Mouse (Mus musculus) hindbrain, embryonic 15.5 days (tissue): ENCODE results near the gene Rad51b. TPM values are rescaled to one million over a fixed set of nuclear protein-coding genes. Genes with fewer than 3 reads are reported as not detected.
A peak's percentile ranks its signal among the peaks of the same experiment; 100 is the strongest.

Experiments used
- ATAC-seq: fragments of 200-750 bp; cut with Nextera tagmentation; 2 replicates; pipeline ENCODE4 v1.8.0; 2017; ENCODE audit warnings: low read depth, moderate number of reproducible peaks, moderate TSS enrichment; ENCODE audit not compliant: low FRiP score
- H3K27ac ChIP-seq: fragments of 300-500 bp; sonication (generic); replicated peaks from 2 replicates; pipeline ENCODE4 v1.5.1; 2015; ENCODE audit warnings: mild to moderate bottlenecking, inconsistent platforms
- H3K27me3 ChIP-seq: fragments of 300-500 bp; sonication (generic); 2 replicates; pipeline ENCODE4 v1.6.1; 2015; ENCODE audit warnings: control low read depth, inconsistent platforms
- H3K36me3 ChIP-seq: fragments of 300-500 bp; sonication (generic); 2 replicates; pipeline ENCODE4 v1.6.1; 2015; ENCODE audit warnings: control low read depth, inconsistent platforms
- H3K4me1 ChIP-seq: fragments of 300-500 bp; sonication (generic); replicated peaks from 2 replicates; pipeline ENCODE4 v1.6.1; 2015; ENCODE audit warnings: control low read depth, inconsistent platforms
- H3K4me2 ChIP-seq: fragments of 300-500 bp; sonication (generic); 2 replicates; pipeline ENCODE4 v1.6.1; 2015; ENCODE audit warnings: moderate library complexity, mild to moderate bottlenecking, inconsistent platforms
- H3K4me3 ChIP-seq: fragments of 300-500 bp; sonication (generic); 2 replicates; pipeline ENCODE4 v1.5.1; 2015; ENCODE audit warnings: mild to moderate bottlenecking, inconsistent platforms
- H3K9ac ChIP-seq: fragments of 300-500 bp; sonication (generic); 2 replicates; pipeline ENCODE4 v1.6.1; 2015; ENCODE audit warnings: inconsistent platforms
- H3K9me3 ChIP-seq: fragments of 300-500 bp; sonication (generic); 2 replicates; pipeline ENCODE4 v1.6.1; 2016; ENCODE audit warnings: control low read depth, inconsistent platforms
- WGBS: fragments of 180-500 bp; shearing (Covaris S2); methylation state at CpG from one replicate; pipeline ENCODE4 v1.1.7; 2015; 5-methylcytosine and 5-hydroxymethylcytosine counted together
- polyA plus RNA-seq: library from polyadenylated mRNA; unstranded; fragments of >200 nt; fragmentation: Nextera tagmentation; extraction: Ambion mirVana; gene quantifications from 2 replicates; pipeline ENCODE4 v1.2.1, GENCODE M21; 2015

Gene Rad51b
- polyA plus RNA-seq, 1 experiment from 2014 or later = 1.7 TPM

DNA sequence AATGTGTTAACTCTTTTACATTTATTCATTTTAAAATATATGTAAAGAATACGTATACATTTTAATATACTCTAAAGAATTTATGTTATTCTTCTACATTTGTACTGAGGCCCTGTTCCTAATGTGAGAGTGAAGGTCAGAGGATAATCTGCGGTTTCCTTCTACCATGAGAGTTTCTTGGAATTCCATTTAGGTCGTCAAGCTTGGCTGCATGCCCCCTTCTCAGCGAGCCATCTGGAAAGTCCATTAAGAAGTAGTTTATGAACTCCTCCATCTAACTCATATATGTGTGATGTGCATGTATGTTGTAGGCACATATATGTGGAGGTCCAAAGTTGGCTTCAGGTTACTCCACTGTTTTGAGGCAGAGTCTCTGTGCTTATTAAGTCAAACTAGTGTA lies 188.4 kb downstream of the Rad51b start:
- Histone ChIP-seq H3K27me3 (no peaks in the 10 kb centered on the region), H3K4me3 (no peak overlapping the region), H3K9me3 (no peaks in the 10 kb centered on the region), H3K27ac (no peak overlapping the region), H3K9ac (no peak overlapping the region), H3K36me3 (no peaks in the 10 kb centered on the region), H3K4me2 (no peak overlapping the region), H3K4me1 (no peaks in the 10 kb centered on the region)
- ATAC-seq = no peak
- WGBS = 85% methylated on average over 4 of the region's 4 CpGs

DNA sequence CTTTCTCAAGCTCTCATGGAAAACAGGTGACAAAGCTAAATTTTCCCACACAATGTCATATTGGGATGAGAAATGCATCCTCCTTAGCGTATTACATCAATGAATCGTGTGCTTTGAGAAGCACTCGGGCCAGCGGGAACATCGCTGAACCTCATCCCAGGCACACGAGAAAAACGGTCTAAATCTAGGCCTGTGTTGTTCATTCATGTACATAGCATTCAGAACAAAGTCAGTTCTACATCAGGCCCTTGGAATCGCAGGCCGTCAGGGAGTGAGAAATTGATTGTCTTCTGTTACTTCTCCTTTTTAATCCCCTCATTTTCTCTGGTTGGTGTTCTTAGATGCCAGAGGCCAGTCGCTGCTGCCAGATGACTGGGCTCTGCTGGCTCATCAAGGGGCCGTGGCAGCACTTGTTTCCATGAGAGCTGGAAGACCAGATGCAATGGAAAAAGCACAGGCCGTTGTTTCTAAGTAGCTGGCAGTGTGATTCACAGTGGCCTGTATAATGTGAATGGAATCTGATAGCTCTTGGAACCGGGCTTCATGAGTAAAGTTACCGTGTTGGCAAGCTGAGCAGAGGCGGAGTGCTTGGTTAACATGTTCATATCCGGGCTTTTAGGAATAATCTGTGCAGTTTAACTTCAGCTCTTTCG lies 191.6 kb downstream of the Rad51b start:
- no peak for ATAC-seq
- H3K4me3 ChIP-seq = no peak overlapping the region
- H3K9me3 ChIP-seq = no peaks in the 10 kb centered on the region
- H3K9ac ChIP-seq = no peak overlapping the region
- H3K4me1 ChIP-seq = no peaks in the 10 kb centered on the region
- WGBS = 72% methylated on average over 17 of the region's 17 CpGs
- no peak overlapping the region for H3K4me2 ChIP-seq
- H3K36me3 ChIP-seq = no peaks in the 10 kb centered on the region
- H3K27me3 ChIP-seq = no peaks in the 10 kb centered on the region
- H3K27ac ChIP-seq = peak overlapping the region; percentile 41

DNA sequence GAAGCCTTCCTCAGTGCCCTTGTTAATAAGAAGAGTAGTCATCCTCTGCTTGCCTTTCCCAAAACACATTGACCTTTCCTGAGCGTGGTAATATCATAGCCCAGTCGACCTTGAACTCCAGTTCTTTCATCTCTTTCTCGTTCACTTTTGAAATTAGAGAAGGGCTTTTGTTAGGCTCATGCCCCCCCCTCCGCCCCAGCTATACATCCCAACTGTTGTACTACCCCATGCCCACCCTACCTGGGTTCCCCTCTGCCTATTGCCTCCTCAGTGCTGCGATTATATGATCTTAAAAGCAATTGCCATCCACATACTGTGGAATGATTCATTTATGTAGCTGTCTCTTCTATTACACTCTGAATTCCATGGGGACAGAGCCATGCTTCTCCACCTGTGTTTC lies 193.5 kb downstream of the Rad51b start:
- Histone ChIP-seq H3K27ac (no peak overlapping the region), H3K4me1 (no peaks in the 10 kb centered on the region), H3K4me2 (no peak overlapping the region), H3K36me3 (no peaks in the 10 kb centered on the region), H3K9ac (no peak overlapping the region), H3K27me3 (no peaks in the 10 kb centered on the region), H3K4me3 (no peak overlapping the region), H3K9me3 (no peaks in the 10 kb centered on the region)
- ATAC-seq = no peak
- WGBS = 78% methylated on average over 5 of the region's 5 CpGs

DNA sequence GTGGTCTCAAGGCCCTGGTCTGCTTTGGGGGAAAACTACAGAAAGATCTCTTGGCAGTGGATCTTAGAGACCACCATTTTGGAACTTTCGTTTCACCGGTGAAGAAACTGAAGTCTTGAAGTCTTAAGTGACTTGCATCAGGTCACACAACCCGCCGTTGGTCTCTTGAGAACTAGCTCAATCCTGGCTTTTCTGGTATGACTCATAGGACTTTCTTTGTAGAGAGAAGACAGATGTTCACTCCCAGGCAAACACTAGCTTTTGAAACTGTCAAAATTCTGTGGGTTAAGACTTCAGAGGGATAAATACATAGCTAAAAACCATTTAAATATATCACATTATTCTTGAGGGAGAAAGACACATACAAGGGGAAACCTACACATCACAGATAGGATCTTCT lies 195.1 kb downstream of the Rad51b start:
- Histone ChIP-seq H3K9me3 (no peaks in the 10 kb centered on the region), H3K27ac (no peak overlapping the region), H3K4me2 (no peak overlapping the region), H3K9ac (no peak overlapping the region), H3K4me3 (no peak overlapping the region), H3K27me3 (no peaks in the 10 kb centered on the region), H3K36me3 (no peaks in the 10 kb centered on the region), H3K4me1 (no peaks in the 10 kb centered on the region)
- 94% methylated on average over 4 of the region's 4 CpGs for WGBS
- ATAC-seq = no peak

DNA sequence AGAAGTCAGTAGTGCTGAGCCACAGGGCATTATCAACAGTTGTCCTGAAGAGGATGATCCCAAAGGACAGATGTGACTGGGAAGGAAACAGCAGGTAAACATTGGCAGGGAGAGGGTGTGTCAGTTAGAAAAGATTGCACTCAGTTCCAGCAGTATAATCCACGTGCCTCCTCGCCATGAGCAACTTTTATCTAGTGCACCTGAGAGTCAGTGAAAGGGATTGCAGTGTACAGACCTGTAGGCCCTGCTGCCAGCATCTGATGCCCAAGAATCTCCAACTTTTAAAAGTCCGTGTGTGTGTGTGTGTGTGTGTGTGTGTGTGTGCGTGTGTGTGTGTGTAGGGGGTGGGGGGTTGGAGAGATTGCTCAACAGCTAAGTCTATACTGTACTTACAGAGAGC lies 195.5 kb downstream of the Rad51b start:
- 97% methylated on average over 4 of the region's 4 CpGs for WGBS
- no peak overlapping the region for H3K4me3 ChIP-seq
- no peak for ATAC-seq

DNA sequence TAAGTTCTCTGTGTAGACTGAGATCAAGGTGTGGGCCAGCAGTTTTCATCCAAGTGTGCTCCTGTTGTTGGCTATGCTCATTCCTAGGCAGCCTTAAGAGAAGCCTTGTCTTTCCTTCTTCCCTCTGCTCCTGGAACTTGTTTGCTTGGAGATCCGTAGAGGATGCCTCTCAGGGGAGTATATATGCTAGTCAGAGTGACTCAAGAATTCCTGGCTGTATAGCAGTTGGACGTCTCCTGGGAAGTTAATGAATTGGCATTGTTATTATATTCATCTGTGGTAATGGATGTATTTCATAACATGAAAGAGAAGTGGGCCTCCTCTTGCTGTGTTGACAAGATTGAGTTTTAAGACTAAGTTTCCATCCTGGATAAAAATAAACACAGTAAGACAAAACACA lies 196.4 kb downstream of the Rad51b start:
- no peak overlapping the region for H3K4me3 ChIP-seq
- no peak overlapping the region for H3K4me2 ChIP-seq
- H3K36me3 ChIP-seq = no peaks in the 10 kb centered on the region
- H3K27ac ChIP-seq = no peak overlapping the region
- H3K9ac ChIP-seq = no peak overlapping the region
- 60% methylated on average over 2 of the region's 2 CpGs for WGBS
- no peak for ATAC-seq
- H3K27me3 ChIP-seq = no peaks in the 10 kb centered on the region
- H3K9me3 ChIP-seq = no peaks in the 10 kb centered on the region
- no peaks in the 10 kb centered on the region for H3K4me1 ChIP-seq

More for the DNA sequence above, 195.5 kb downstream of the Rad51b start:
- Histone ChIP-seq H3K9ac (no peak overlapping the region), H3K27ac (no peak overlapping the region), H3K4me1 (no peaks in the 10 kb centered on the region), H3K4me2 (no peak overlapping the region), H3K9me3 (no peaks in the 10 kb centered on the region), H3K36me3 (no peaks in the 10 kb centered on the region), H3K27me3 (no peaks in the 10 kb centered on the region)

DNA sequence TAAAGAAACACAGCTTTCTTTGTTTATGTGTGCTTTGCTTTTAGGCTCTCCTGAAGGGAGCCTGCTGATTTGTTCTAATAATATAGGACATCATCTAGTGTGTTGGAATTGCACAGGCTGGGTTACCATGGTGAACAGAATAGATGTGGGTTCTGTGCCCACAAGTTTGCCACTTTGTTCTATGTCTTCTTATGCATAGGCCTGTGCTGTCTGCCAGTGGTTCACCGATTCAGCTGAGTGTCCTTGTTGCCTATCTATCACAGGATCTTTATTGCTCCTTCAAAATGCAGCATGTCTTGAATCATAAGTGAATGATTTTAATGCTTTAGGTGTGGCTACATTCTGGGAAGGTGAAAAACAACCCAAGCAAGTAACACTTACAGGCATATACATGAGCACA lies 201.2 kb downstream of the Rad51b start:
- WGBS = 67% methylated on average over 1 of the region's 1 CpGs
- no peak overlapping the region for H3K27ac ChIP-seq
- no peak overlapping the region for H3K4me3 ChIP-seq
- H3K4me1 ChIP-seq = no peaks in the 10 kb centered on the region
- H3K9ac ChIP-seq = no peak overlapping the region
- H3K36me3 ChIP-seq = no peaks in the 10 kb centered on the region
- H3K9me3 ChIP-seq = no peaks in the 10 kb centered on the region
- H3K27me3 ChIP-seq = no peaks in the 10 kb centered on the region
- no peak for ATAC-seq
- H3K4me2 ChIP-seq = no peak overlapping the region

DNA sequence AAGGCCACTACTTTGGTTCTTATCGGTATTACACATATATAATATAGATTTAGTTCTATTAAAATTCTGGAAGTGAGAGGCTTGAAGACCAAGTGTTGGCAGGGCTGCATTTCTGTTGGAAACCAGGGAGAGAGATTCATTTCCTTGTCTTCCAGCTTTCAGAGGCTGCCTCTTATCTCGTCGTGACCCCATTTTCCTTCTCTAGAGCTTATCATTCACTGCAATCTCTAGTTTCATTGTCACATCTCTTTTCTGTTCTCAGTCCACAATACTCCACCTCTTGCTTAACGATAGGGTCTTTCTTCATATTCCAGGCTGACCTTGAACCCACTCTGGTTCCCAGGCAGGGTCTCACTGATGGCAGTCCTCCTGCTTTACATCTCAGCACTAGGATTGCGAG lies 202.7 kb downstream of the Rad51b start:
- Histone ChIP-seq H3K27ac (no peak overlapping the region), H3K4me3 (no peak overlapping the region), H3K9ac (no peak overlapping the region), H3K27me3 (no peaks in the 10 kb centered on the region), H3K36me3 (no peaks in the 10 kb centered on the region), H3K4me2 (no peak overlapping the region), H3K9me3 (no peaks in the 10 kb centered on the region), H3K4me1 (no peaks in the 10 kb centered on the region; the same call in 1 of the 2 replicates)
- WGBS = 90% methylated on average over 5 of the region's 5 CpGs
- no peak for ATAC-seq

DNA sequence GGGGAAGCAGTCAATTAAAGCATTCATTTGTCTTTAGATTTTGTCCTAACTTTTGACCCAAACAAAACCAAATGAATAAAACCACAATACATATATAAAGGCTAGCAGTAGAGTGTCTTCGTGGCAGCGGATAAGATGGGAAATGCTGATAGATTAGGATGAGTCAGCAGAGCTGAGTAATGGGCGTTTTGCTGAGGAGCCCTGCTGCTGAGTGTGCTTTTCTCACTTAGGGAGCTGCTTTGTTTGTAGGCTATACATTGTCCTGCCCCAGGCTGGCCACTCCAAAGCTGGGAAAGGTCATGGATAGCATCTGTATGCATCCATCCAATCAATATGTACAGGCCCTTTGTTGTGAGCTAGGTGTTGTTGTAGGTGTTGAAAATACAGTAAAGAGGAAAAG lies 204.8 kb downstream of the Rad51b start:
- 45% methylated on average over 3 of the region's 3 CpGs for WGBS

DNA sequence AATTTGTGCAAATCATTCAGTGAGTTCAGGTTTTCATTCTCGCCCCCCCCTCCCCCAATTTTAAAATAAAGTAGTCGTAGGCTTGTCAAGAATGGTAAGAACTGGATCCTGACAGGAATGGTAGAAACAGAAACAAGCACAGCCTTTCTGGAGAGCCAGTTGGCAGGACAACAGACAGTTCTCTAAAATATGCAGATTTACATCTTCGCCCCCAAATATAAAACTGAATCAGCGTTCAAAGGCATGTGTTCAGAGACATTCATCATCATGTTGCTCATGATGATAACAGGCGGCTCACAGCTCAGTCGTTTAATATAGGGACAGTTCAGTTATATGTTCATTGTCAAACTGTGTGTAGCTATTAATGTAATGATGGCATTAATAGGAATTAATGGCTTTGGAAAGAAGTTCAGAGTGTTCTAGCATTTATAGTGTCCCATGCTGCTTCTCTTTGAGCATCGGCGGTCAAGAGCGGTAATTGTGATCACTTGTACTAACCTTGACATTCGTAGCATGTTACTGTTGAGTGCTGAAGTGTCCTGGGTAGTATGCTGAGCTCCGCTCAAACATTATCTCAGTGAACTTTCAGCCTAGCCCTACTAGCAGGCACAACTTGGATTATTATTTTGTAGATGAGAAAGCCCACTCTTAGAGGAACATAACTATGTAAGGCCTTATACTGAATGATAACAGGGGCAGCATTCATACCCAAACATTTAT lies 205.9 kb downstream of the Rad51b start:
- no peak overlapping the region for H3K4me2 ChIP-seq
- no peaks in the 10 kb centered on the region for H3K27me3 ChIP-seq
- no peaks in the 10 kb centered on the region for H3K9me3 ChIP-seq
- no peak overlapping the region for H3K27ac ChIP-seq
- peaks cover 7% of the 10 kb centered on the region; the same call in 1 of the 2 replicates for H3K4me1 ChIP-seq
- no peak for ATAC-seq
- no peak overlapping the region for H3K4me3 ChIP-seq
- no peak overlapping the region for H3K9ac ChIP-seq
- H3K36me3 ChIP-seq = no peaks in the 10 kb centered on the region
- WGBS = 70% methylated on average over 11 of the region's 11 CpGs

More for the DNA sequence above, 204.8 kb downstream of the Rad51b start:
- Histone ChIP-seq H3K4me2 (no peak overlapping the region), H3K36me3 (no peaks in the 10 kb centered on the region), H3K4me1 (peaks cover 7% of the 10 kb centered on the region; the same call in 1 of the 2 replicates), H3K9me3 (no peaks in the 10 kb centered on the region), H3K27ac (no peak overlapping the region), H3K9ac (no peak overlapping the region), H3K27me3 (no peaks in the 10 kb centered on the region), H3K4me3 (no peak overlapping the region)
- ATAC-seq = no peak

DNA sequence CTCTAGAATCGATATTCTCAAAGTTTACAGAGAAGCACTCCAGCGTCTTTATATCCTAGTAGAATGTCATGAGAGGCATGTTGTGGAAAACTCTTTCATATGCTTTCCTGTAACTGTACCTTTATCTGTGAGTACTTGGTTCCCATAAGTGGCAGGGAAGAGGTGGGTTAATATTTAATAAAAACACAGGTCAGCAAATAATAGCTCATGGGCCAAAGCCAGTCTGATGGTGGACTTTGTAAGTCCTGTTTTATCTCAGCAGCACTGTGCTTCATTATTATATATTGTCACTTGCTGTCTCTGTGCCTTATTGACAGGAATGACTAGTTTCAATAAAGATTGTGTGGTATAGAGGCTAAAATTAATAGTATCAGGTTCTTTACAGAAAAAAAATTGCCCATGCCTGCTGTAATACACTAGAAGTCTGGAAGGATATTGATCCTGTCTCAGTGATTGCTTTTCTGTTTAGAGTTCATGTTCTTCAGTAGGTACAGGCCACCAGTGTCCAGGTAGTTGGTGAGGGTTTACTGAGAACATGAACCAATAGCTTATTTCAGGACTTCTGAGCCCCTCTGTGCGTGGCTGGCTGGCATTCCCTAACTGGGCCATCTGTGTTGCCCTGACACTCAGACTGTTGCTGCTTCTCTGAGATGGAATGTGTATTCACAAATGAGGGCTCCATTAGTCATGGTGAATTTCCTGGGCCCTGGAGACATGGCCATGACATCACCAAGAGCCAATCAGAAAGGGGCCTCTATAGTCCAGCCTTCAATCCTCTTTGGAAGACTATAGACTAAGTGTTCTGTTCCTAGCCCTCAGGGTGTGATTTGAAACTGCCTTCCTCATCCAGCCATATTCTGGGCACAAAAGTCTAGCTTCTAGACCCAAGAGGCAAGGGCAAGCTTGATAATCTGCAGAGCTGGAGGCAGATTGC lies 206.8 kb downstream of the Rad51b start:
- H3K4me1 ChIP-seq = peaks cover 7% of the 10 kb centered on the region; the same call in 1 of the 2 replicates
- 61% methylated on average over 3 of the region's 3 CpGs for WGBS

DNA sequence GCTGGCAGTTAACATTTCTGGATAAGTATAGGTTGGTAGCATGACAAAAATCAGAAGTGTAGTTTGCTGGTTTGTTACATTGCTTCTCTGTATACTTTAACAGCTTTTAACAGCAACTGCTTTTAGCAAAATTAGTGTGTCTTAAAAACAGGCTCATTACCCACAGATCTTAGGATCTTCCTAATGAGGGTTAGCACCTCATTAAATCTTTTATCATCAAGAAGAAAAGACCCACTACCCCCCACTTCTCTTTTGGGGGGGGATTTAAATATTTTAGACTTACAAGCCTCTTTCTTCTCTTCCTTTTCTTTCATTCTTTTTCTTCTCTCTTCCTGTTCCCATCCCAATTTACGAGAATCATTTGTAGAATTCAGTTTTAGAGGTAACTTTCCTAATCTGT lies 207.6 kb downstream of the Rad51b start:
- no peaks in the 10 kb centered on the region for H3K9me3 ChIP-seq
- no peaks in the 10 kb centered on the region for H3K27me3 ChIP-seq
- no peak overlapping the region for H3K4me3 ChIP-seq
- peaks cover 7% of the 10 kb centered on the region; the same call in 1 of the 2 replicates for H3K4me1 ChIP-seq
- H3K27ac ChIP-seq = peak overlapping the region; percentile 57
- H3K9ac ChIP-seq = no peak overlapping the region
- WGBS = 78% methylated on average over 1 of the region's 1 CpGs
- ATAC-seq = no peak
- no peaks in the 10 kb centered on the region for H3K36me3 ChIP-seq
- no peak overlapping the region for H3K4me2 ChIP-seq

More for the DNA sequence above, 206.8 kb downstream of the Rad51b start:
- Histone ChIP-seq H3K4me2 (no peak overlapping the region), H3K27me3 (no peaks in the 10 kb centered on the region), H3K9ac (no peak overlapping the region), H3K36me3 (no peaks in the 10 kb centered on the region), H3K9me3 (no peaks in the 10 kb centered on the region), H3K4me3 (no peak overlapping the region), H3K27ac (peak overlapping the region; percentile 57)
- peak; percentile 93 for ATAC-seq
